Mouse (Mus musculus) WW6 (cell line): ENCODE measurements at regions not wholly inside any gene's neighbourhood (a gene's known extent, or its start where the extent isn't known, plus 50 kb on each side); places are given as distances from the start of the nearest gene placed in this dataset.

Experiments
- DNase-seq: peaks from one replicate; pipeline ENCODE4 v3.0.0-alpha.2; 2013; ENCODE audit warnings: low read depth, low spot score

DNA sequence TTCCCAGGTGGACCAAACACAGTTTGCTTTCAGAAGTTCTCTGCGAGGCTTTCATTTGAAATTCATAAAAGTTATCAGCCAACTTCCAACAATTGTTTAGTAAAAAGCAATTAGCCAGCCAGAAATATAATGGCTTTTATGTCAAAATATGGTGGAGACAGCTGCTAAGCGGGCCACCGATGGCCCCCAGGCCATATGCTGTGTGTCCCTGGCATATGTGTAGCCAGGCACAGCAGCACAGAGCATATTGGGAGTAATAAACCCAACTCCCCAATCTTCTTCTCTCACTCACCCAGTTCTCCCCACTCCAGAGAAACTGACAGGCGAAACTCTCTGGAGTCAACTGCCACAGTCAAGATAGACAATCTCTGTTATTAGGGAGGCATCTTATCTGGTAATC lies 137.5 kb upstream of the Sel1l start:
- DNase-seq = no peak

DNA sequence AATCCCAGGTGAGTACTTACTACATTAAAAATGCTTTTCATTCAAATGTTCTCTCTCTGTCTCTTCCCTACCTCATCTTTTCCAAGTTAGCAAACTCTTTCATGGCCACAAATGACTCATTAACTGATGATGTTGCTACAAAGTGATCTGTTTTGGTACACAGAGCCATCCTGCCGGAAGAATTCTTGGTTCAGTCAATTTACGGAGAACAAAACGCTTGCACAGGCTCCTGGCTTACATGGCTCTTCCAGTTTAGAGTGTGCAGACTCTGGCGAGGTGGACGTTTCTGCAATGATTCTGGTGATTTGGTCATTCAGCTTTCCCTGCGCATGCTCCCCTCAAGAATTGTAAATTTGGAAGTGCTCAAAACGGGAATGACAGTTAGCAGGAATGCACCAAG lies 131.4 kb upstream of the Sel1l start:
- DNase-seq = no peak

GRCm38 (mm10) chr12:91971045-91971444 lies 122.1 kb upstream of the Sel1l start:
- DNase-seq = no peak

DNA sequence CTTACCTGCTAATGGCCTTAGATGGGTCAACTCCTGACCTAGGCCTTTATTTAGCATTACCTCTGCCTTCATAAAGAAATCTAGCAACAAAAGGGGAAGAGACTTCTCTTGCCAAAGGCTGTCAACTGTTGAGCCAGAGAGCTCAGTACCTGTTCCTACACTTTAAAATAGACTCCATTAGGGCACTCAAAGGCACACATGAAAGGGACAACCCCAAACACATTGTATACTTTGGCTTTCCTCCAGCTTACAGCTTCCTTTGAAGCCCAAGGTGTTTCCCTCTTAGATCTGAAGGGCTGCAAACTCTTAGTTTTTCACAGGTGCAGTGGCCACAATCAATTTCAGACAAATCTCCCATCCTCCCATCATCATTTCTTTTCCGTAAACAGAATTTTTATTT lies 117.0 kb upstream of the Sel1l start:
- no peak for DNase-seq

DNA sequence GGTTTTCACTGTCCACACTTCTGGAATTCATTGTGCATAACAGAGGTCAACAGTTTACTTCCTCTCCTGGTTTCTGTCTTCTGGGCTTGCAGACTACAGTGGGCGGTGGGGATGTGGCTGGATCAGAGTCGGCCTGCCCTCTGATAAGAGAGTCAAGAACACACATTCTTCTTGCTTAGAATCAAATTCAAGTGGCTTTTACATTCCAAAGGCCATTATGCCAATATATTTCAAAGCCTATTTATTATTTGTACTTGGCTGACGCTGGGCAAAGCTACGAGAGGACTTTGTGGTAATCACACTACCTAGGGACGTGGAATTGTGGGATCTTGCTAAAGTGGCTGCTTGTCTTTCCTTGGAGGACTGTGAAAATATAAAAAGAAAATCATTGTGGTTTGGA lies 114.3 kb upstream of the Sel1l start:
- no peak for DNase-seq

DNA sequence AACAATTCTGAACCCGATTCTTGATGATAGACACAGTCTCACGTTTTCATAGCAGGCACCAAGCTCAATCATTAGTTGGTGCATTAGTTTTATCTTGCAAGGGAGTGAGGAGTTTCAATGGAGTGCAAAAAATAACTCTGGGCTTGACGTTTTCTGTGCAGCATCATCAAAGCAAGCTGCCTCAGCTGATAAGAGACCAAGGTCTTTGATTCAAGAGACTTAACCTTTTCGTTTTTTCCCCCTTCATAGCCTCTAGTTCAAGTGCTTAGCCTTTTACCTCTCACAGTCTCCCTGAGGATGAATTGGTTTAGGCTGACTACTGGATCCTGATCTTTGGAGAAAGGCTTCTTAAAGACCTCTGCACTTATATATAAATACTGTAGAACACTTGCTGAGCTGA lies 109.1 kb upstream of the Sel1l start:
- DNase-seq = no peak

DNA sequence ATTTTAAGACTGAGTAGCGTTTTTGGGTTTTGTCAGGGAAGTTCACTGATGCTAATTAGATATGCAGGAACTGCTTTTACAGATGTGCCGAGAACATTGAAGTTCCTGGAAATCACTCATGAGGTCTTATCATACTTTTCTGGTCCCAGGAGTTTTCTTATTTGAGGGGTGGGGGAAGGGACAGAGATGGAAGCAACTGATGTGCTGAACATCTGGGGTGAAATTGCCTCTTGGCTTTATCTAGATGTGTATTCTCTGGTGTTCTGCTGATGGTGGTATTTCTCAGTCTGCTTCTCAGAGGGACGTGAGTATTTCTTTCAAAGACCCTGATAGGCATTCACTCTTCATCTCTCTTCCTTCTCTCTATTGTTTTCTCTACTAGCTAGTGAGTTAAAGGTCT lies 107.5 kb upstream of the Sel1l start:
- no peak for DNase-seq

DNA sequence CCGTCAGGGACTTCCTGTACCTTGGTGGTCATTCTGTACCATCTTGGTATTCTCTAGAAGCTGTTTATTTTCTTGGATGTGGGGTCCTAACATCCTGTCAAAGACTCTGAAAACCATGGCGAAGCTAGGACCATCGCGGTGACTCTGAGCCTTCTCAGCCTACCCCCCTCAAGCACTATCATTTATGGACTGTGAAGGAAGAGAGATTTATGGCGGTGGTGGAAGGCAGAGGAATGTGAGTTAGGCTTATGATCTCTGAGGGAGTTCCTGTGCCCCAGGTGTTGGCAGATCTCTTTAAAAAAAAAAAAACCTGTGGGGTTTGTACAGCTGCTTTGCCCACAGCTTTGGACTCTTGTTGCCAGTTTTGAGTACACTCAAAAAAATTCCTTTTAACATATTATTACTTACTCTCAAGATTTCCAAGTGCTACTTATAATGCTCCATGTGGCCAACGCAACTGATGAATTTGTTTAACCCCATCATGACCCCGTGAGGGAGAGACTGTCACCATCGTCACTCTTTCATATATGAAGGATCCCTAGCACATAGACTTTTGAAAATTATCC lies 99.7 kb upstream of the Sel1l start:
- DNase-seq = no peak

- DNase-seq = no peak
These were observed 99.0 kb upstream of the Sel1l start for GRCm38 (mm10) chr12:91947998-91948397.

GRCm38 (mm10) chr12:91946541-91946940 lies 97.6 kb upstream of the Sel1l start:
- DNase-seq = no peak

DNA sequence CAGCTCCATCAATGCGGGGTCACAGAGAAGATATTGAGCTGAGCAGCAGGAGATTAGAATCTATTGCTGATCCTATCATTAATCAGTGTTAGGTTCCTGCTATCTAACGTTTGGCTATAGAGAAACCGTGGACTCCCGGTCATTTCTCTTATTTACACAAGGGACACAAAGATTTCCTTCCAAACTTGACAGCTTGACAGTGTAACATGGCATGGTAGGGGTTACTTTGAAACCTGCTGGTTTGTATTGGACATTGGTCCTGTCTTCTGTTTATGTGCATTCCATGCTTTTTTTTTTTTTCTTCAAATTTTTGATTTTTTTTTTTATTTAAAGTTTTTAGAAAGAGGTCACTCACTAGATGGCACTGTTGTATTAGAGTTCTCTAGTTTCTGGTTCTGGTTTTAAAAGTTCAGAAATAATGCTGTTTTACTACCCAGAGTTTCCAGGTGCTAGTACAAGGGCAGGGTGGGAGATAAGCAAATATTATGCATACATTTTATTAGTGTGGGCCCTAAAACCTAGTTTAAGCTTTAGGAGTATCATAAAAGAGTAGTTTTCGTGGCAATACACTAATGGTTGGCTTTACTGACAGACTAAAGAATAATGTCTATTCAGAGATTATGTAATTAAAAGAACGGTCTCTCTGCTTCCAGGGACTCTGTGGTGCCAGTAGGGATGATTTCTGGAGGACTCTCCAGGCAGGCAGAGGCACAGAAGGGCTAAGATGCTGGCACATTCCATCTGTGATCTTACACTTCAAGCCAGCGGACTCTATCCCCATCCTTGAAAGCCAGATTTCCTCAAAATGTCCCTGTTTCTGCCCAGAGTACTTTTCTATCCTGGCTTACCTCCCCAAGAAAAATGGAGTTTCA lies 83.8 kb upstream of the Sel1l start:
- no peak for DNase-seq

GRCm38 (mm10) chr12:91931586-91931985 lies 82.6 kb upstream of the Sel1l start:
- DNase-seq = no peak

DNA sequence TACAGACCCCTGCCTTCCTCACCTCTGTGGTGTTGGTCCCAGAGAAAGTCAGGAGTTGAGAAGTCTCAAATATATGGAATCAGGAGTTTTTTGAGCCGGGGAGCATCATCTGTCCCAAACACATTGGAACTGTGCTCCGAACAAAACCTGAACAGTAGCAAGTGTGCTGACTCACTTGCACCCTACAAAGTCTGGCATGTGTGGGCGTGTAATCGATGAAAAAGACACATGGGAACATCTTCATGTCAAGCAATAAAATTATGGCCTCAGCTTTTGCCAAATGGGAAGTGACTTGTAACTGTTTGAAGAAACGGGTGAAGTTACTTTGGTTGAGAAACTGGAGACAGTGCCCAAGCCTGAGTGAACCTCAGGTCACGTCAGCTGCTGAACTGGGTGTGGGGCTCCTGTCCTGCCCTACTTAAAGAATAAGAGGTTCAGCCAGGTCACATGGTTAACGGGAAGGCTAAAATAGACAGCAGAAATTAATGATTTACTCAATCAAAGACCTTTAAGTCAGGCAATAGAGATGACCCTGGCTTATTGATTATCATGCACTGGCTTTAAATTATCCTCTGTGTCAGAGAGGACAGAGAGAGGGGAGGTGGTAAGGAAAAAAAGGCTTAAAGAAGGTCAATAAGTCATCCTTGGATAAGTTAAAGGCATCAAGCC lies 80.6 kb upstream of the Sel1l start:
- DNase-seq = no peak

DNA sequence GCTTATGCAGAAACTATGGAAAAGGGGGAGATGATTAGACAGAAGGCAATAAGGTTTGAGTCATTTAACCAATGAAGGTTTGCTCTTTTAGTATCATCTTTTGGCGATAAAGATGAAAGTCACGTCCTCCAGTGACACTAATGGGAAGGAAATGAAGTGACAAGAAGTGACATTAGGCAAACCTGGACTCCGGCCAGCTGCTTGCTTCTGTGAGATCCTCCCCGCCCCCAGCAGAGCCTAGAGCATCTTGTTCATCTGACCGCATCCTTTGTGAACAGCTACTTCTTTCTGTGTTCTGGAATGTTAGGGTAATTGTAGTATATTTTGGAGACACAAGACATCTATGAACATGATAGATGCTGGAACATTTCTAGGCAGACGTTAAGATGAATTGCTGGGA lies 78.6 kb upstream of the Sel1l start:
- DNase-seq = no peak

DNA sequence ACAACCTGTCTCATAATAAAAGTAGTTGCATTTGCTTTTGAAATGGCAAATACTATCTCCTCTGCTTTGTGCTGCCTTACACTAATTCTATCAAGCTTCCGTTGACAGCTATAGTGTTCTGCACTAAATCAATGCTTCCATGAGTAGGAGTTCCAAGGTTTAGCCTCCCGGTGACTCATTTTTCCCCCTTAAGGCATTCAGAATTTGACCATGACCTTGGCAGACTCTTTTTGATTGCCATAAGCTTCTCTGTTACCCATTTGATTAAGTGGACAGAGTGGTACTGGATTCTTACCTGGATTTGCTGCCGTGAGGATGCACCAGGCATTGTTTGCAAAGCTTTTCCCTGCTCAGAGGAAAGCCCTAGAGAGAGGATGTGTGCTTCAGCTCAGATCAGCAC lies 66.5 kb upstream of the Sel1l start:
- no peak for DNase-seq

GRCm38 (mm10) chr12:91910529-91910928 lies 61.6 kb upstream of the Sel1l start:
- no peak for DNase-seq
